Mouse (Mus musculus) liver, embryonic 16.5 days (tissue): ENCODE measurements at regions not wholly inside any gene's neighbourhood (a gene's known extent, or its start where the extent isn't known, plus 50 kb on each side); places are given as distances from the start of the nearest gene placed in this dataset.
"Not testable (repeated sequence)": the region's sequence is repeated elsewhere in the genome, so short reads cannot be mapped to it uniquely, and the experiment has no call there.

Source experiments
- ATAC-seq: fragments of 200-750 bp; cut with Nextera tagmentation; 2 replicates; pipeline ENCODE4 v1.8.0; 2017; ENCODE audit warnings: low read depth, mild to moderate bottlenecking, moderate number of reproducible peaks, moderate library complexity
- H3K27ac ChIP-seq: fragments of 300-500 bp; sonication (generic); 2 replicates; pipeline ENCODE4 v1.5.1; 2014; ENCODE audit warnings: mild to moderate bottlenecking, low read length
- H3K27me3 ChIP-seq: fragments of 300-500 bp; sonication (generic); 2 replicates; pipeline ENCODE4 v1.6.1; 2014; ENCODE audit warnings: low read depth, low read length, mixed read lengths; ENCODE audit not compliant: control insufficient read depth, insufficient read depth
- H3K36me3 ChIP-seq: fragments of 300-500 bp; sonication (generic); 2 replicates; pipeline ENCODE4 v1.6.1; 2014; ENCODE audit warnings: mild to moderate bottlenecking; ENCODE audit not compliant: control insufficient read depth, insufficient read depth
- H3K4me1 ChIP-seq: fragments of 300-500 bp; sonication (generic); 2 replicates; pipeline ENCODE4 v1.6.1; 2014; ENCODE audit warnings: low read depth, low read length, mixed read lengths; ENCODE audit not compliant: control insufficient read depth
- H3K4me2 ChIP-seq: fragments of 300-500 bp; sonication (generic); 2 replicates; pipeline ENCODE4 v1.6.1; 2014; ENCODE audit warnings: low read depth, low read length, mixed read lengths
- H3K4me3 ChIP-seq: fragments of 300-500 bp; sonication (generic); 2 replicates; pipeline ENCODE4 v1.5.1; 2014; ENCODE audit warnings: low read depth, mild to moderate bottlenecking, low read length
- H3K9ac ChIP-seq: fragments of 300-500 bp; sonication (generic); 2 replicates; pipeline ENCODE4 v1.6.1; 2014; ENCODE audit warnings: low read depth, low read length
- H3K9me3 ChIP-seq: fragments of 300-500 bp; sonication (generic); replicated peaks from 2 replicates; pipeline ENCODE4 v1.6.1; 2016; ENCODE audit warnings: low read length; ENCODE audit not compliant: control insufficient read depth
- WGBS: fragments of 180-500 bp; shearing (Covaris S2); extraction: QIAGEN DNeasy Blood & Tissue Kit; methylation state at CpG from one replicate; pipeline ENCODE4 v1.1.7; 2014; ENCODE audit not compliant: insufficient replicate concordance; 5-methylcytosine and 5-hydroxymethylcytosine counted together

- WGBS = 57% methylated on average over 7 of the region's 7 CpGs
- no peak for ATAC-seq
Measured at GRCm38 (mm10) chr10:84302821-84303520, 137.4 kb downstream of the Nuak1 start.

GRCm38 (mm10) chr10:84308746-84309145 is 131.7 kb downstream of the Nuak1 start:
- H3K27me3 ChIP-seq, H3K4me2 ChIP-seq, H3K4me3 ChIP-seq, ATAC-seq, H3K27ac ChIP-seq, H3K36me3 ChIP-seq, H3K4me1 ChIP-seq, H3K9ac ChIP-seq, H3K9me3 ChIP-seq: not testable (repeated sequence)
- 73% methylated on average over 17 of the region's 17 CpGs for WGBS

More at GRCm38 (mm10) chr10:84302821-84303520, 137.4 kb downstream of the Nuak1 start:
- no peaks in the 10 kb centered on the region for H3K4me1 ChIP-seq
- no peaks in the 10 kb centered on the region for H3K36me3 ChIP-seq
- no peak overlapping the region for H3K4me3 ChIP-seq
- no peak overlapping the region for H3K9ac ChIP-seq
- H3K27ac ChIP-seq = no peak overlapping the region
- no peaks in the 10 kb centered on the region for H3K9me3 ChIP-seq
- H3K27me3 ChIP-seq = no peaks in the 10 kb centered on the region
- no peak overlapping the region for H3K4me2 ChIP-seq

- H3K9ac ChIP-seq = no peak overlapping the region
- no peaks in the 10 kb centered on the region for H3K9me3 ChIP-seq
- no peak overlapping the region for H3K4me3 ChIP-seq
- H3K4me2 ChIP-seq = no peak overlapping the region
- no peaks in the 10 kb centered on the region for H3K27me3 ChIP-seq
- H3K36me3 ChIP-seq = no peaks in the 10 kb centered on the region
- WGBS = 64% methylated on average over 5 of the region's 5 CpGs
- no peaks in the 10 kb centered on the region for H3K4me1 ChIP-seq
- no peak overlapping the region for H3K27ac ChIP-seq
- ATAC-seq = no peak
Measured at GRCm38 (mm10) chr10:84310653-84311052, 129.7 kb downstream of the Nuak1 start.

- Histone ChIP-seq H3K9ac (no peak overlapping the region), H3K9me3 (no peaks in the 10 kb centered on the region), H3K4me3 (no peak overlapping the region), H3K4me2 (no peak overlapping the region), H3K36me3 (no peaks in the 10 kb centered on the region), H3K27me3 (no peaks in the 10 kb centered on the region), H3K4me1 (no peaks in the 10 kb centered on the region), H3K27ac (no peak overlapping the region)
- WGBS = 49% methylated on average over 7 of the region's 7 CpGs
- ATAC-seq = no peak
Measured at GRCm38 (mm10) chr10:84312656-84313055, 127.7 kb downstream of the Nuak1 start.

- 75% methylated on average over 1 of the region's 1 CpGs for WGBS
- H3K4me2 ChIP-seq = no peak overlapping the region
- ATAC-seq = no peak
Measured at GRCm38 (mm10) chr10:84316857-84317256, 123.5 kb downstream of the Nuak1 start.

GRCm38 (mm10) chr10:84317960-84318359 is 122.4 kb downstream of the Nuak1 start:
- 49% methylated on average over 5 of the region's 5 CpGs for WGBS

More at GRCm38 (mm10) chr10:84316857-84317256, 123.5 kb downstream of the Nuak1 start:
- no peak overlapping the region for H3K4me3 ChIP-seq
- no peaks in the 10 kb centered on the region for H3K27me3 ChIP-seq
- H3K36me3 ChIP-seq = no peaks in the 10 kb centered on the region
- H3K9ac ChIP-seq = no peak overlapping the region
- no peaks in the 10 kb centered on the region for H3K9me3 ChIP-seq
- H3K27ac ChIP-seq = no peak overlapping the region
- no peaks in the 10 kb centered on the region for H3K4me1 ChIP-seq

More at GRCm38 (mm10) chr10:84317960-84318359, 122.4 kb downstream of the Nuak1 start:
- Histone ChIP-seq H3K9ac (no peak overlapping the region), H3K36me3 (no peaks in the 10 kb centered on the region), H3K9me3 (no peaks in the 10 kb centered on the region), H3K27ac (no peak overlapping the region), H3K4me3 (no peak overlapping the region), H3K4me1 (no peaks in the 10 kb centered on the region), H3K27me3 (no peaks in the 10 kb centered on the region), H3K4me2 (no peak overlapping the region)
- no peak for ATAC-seq
